Mouse (Mus musculus) small intestine, adult 2 months (tissue): ENCODE results near the gene Ap3b1.

ENCODE experiments used
- CTCF ChIP-seq: fragments of 200-500 bp; IDR thresholded peaks from 2 replicates; pipeline ENCODE4 v1.5.1; 2012; ENCODE audit warnings: low read depth, mild to moderate bottlenecking, control low read depth, inconsistent platforms, low read length, moderate library complexity, mixed read lengths; ENCODE audit not compliant: insufficient replicate concordance, insufficient read length; ENCODE audit errors: extremely low read depth
- POLR2A ChIP-seq: fragments of 200-500 bp; IDR thresholded peaks from 2 replicates; pipeline ENCODE4 v1.6.1; 2012; ENCODE audit warnings: low read depth, mild to moderate bottlenecking, control low read depth, inconsistent platforms, low read length, moderate library complexity

DNA sequence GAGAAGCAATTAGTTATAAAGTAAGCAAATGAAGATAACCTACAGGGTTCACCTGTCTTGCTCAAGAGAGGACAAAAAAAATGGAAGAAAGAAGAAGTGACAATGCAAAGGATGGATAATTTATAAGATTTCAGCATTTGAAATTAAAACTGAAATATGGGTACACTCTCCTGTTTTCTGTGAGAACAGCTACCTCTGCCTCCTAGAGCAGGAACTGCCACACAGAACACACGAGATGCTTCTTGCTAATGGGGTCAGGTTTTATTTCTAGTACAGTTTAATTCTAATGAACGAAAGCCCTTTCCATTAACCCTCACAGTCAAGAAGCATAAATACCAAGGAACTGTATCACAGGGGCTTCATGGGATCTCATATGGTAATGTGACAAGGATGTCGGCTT, 20.4 kb upstream of the Ap3b1 start:
- no peak for TF ChIP-seq POLR2A
- TF ChIP-seq CTCF: no peak
